Mouse (Mus musculus): ENCODE results near the gene Ryr2. TPM values are rescaled to one million over a fixed set of nuclear protein-coding genes. Genes with fewer than 3 reads are reported as not detected.

Ryr2 gene
- polyA plus RNA-seq, 1 experiment from 2014 or later = 7.1 TPM

DNA sequence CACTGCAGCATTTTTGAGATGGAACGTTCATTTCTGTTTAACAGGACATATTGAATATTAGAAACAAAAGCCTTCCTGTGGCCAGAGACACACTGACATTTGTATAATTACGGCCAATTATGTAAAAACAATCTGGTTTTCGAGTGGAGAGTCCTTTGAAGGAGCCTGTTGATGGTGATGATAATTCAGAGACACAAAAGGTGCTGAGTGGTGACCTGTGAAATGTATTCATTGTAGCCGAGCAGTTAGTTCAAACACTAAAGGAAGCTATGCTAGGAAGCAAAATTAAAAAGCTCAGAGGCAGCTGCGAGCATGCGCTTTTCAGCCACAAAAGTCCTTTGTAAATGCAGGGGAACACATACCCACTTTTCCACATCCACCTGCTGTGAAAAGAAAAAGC is 203.9 kb downstream of the Ryr2 start:
- Histone ChIP-seq H3K4me1 (peaks cover 6% of the 10 kb centered on the region; the same call in 1 of the 2 replicates), H3K27me3 (replicated peaks) (no peaks in the 10 kb centered on the region), H3K4me2 (peak overlapping the region; percentile 26), H3K9me3 (replicated peaks) (no peaks in the 10 kb centered on the region), H3K36me3 (no peaks in the 10 kb centered on the region), H3K4me3 (replicated peaks) (no peak overlapping the region), H3K9ac (replicated peaks) (no peak overlapping the region), H3K27ac (replicated peaks) (no peak overlapping the region)
- WGBS = 27% methylated on average over 6 of the region's 6 CpGs
- no peak for ATAC-seq (ENCODE audit: low FRiP score)

- peaks cover 6% of the 10 kb centered on the region; the same call in 1 of the 2 replicates for H3K4me1 ChIP-seq
- H3K9ac ChIP-seq (replicated peaks) = no peak overlapping the region
- WGBS = 76% methylated on average over 2 of the region's 2 CpGs
- ATAC-seq (ENCODE audit: low FRiP score) = no peak
- H3K27ac ChIP-seq (replicated peaks) = no peak overlapping the region
- no peaks in the 10 kb centered on the region for H3K9me3 ChIP-seq (replicated peaks)
- H3K4me2 ChIP-seq = no peak overlapping the region
- H3K36me3 ChIP-seq = no peaks in the 10 kb centered on the region
- H3K4me3 ChIP-seq (replicated peaks) = no peak overlapping the region
- H3K27me3 ChIP-seq (replicated peaks) = no peaks in the 10 kb centered on the region
Observed at GRCm38 (mm10) chr13:11900631-11901030, 206.1 kb downstream of the Ryr2 start.

- Histone ChIP-seq H3K27ac (replicated peaks) (no peak overlapping the region), H3K36me3 (no peaks in the 10 kb centered on the region), H3K9ac (replicated peaks) (no peak overlapping the region), H3K27me3 (replicated peaks) (no peaks in the 10 kb centered on the region), H3K4me1 (no peaks in the 10 kb centered on the region), H3K4me3 (replicated peaks) (no peak overlapping the region), H3K4me2 (no peak overlapping the region), H3K9me3 (replicated peaks) (no peaks in the 10 kb centered on the region)
- 64% methylated on average over 1 of the region's 1 CpGs for WGBS
- no peak for ATAC-seq (ENCODE audit: low FRiP score)
Observed at GRCm38 (mm10) chr13:11895631-11896030, 211.1 kb downstream of the Ryr2 start.

DNA sequence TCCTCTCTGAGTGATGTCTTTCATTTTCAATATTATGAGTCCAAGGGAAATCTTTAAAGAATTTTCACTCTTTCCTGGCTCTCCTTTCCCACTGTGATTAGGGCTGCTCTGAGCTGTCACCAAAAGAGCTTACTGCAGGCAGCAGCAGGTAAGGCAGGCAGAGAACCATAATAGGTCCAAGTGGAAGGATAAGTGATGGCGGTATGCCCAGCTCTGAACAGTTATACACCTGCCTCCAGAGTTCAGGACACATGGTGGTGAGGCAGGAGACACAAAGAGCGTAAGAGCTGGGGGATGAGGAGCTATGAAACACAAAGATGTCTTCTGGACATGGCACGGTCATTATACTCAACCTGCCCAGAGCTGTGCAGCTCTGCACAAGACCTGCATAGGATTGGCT is 215.0 kb downstream of the Ryr2 start:
- Histone ChIP-seq H3K9ac (replicated peaks) (no peak overlapping the region), H3K27me3 (replicated peaks) (no peaks in the 10 kb centered on the region), H3K4me2 (no peak overlapping the region), H3K27ac (replicated peaks) (no peak overlapping the region), H3K36me3 (no peaks in the 10 kb centered on the region), H3K4me3 (replicated peaks) (no peak overlapping the region), H3K9me3 (replicated peaks) (no peaks in the 10 kb centered on the region), H3K4me1 (no peaks in the 10 kb centered on the region)
- 92% methylated on average over 3 of the region's 3 CpGs for WGBS
- ATAC-seq (ENCODE audit: low FRiP score) = no peak

DNA sequence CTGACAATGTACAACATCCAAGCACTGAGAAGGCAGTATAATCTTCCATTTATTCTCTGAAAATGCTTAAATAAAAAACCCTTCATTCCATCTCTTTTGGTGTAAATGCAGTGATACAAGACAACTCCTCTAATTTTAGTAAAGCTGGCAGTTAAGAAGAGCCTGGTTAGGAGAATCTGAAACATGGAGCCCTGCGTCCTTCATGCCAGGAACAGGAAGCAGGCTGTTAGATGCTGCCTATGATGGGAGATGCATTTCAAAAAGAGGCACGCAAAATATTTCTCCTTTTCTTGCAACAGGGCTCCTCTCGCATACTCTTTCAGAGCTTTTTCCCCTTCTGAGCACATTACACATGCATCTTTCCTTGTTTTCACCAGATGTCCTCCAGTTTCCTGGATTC is 215.6 kb downstream of the Ryr2 start:
- Histone ChIP-seq H3K4me2 (no peak overlapping the region), H3K9me3 (replicated peaks) (no peaks in the 10 kb centered on the region), H3K4me1 (no peaks in the 10 kb centered on the region), H3K27me3 (replicated peaks) (no peaks in the 10 kb centered on the region), H3K27ac (replicated peaks) (no peak overlapping the region), H3K4me3 (replicated peaks) (no peak overlapping the region), H3K9ac (replicated peaks) (no peak overlapping the region), H3K36me3 (no peaks in the 10 kb centered on the region)
- ATAC-seq (ENCODE audit: low FRiP score) = no peak
- whole genome bisulfite sequencing = 88% methylated on average over 3 of the region's 3 CpGs

DNA sequence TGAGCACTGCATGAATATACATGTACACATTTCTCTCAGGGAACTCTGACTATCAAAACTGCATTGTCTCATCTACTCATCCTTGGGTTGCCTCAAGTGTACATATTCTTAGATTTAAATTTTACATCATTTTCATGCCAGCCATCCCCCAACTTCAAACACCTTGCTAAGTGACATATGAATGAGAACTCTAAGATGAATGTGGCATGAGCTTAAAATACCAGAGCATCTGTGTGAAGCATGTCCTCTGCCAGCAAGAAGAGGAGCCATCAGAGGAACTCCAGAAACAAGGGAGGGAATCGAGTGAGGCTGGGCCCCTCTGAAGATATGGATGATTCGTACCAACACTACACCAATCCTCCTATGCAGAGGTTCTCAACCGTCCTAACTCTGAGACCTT is 222.6 kb downstream of the Ryr2 start:
- H3K36me3 ChIP-seq = no peaks in the 10 kb centered on the region
- no peak overlapping the region for H3K27ac ChIP-seq (replicated peaks)
- no peak overlapping the region for H3K4me3 ChIP-seq (replicated peaks)
- H3K4me1 ChIP-seq = 0 out of 2 replicates have a peak, but pooled peaks cover 4% of the 10 kb centered on the region
- ATAC-seq (ENCODE audit: low FRiP score) = no peak
- H3K9me3 ChIP-seq (replicated peaks) = no peaks in the 10 kb centered on the region
- H3K9ac ChIP-seq (replicated peaks) = no peak overlapping the region
- 88% methylated on average over 3 of the region's 3 CpGs for WGBS
- no peak overlapping the region for H3K4me2 ChIP-seq
- no peaks in the 10 kb centered on the region for H3K27me3 ChIP-seq (replicated peaks)

DNA sequence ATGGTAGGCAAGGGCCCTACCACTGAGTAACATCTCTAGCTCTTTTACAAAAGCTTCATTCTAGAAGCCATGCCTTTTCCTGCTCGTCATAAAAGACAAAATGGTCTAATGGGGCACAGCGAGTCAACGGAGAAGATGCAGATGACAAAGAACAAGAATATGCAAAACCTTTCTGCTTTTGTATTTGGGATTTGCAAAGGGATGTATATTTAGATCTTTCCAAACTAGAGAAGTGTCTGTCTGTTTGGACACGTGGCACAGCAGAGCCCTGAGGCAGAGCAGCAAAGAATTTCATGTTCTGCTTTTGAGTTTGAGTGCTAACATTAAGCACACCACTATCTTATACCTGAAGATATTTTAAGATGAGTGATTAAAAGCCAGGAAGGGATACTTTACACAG is 224.4 kb downstream of the Ryr2 start:
- Histone ChIP-seq H3K27ac (replicated peaks) (no peak overlapping the region), H3K9ac (replicated peaks) (no peak overlapping the region), H3K4me3 (replicated peaks) (no peak overlapping the region), H3K4me1 (0 out of 2 replicates have a peak, but pooled peaks cover 6% of the 10 kb centered on the region), H3K9me3 (replicated peaks) (no peaks in the 10 kb centered on the region), H3K36me3 (no peaks in the 10 kb centered on the region), H3K4me2 (no peak overlapping the region), H3K27me3 (replicated peaks) (no peaks in the 10 kb centered on the region)
- ATAC-seq (ENCODE audit: low FRiP score) = no peak
- 90% methylated on average over 4 of the region's 4 CpGs for WGBS

- Histone ChIP-seq H3K36me3 (no peaks in the 10 kb centered on the region), H3K27ac (replicated peaks) (0 out of 2 replicates have a peak overlapping the region, but pooled peaks have one; percentile 11), H3K9me3 (replicated peaks) (no peaks in the 10 kb centered on the region), H3K4me3 (replicated peaks) (no peak overlapping the region), H3K9ac (replicated peaks) (no peak overlapping the region), H3K4me1 (0 out of 2 replicates have a peak, but pooled peaks cover 6% of the 10 kb centered on the region), H3K4me2 (no peak overlapping the region), H3K27me3 (replicated peaks) (no peaks in the 10 kb centered on the region)
- peak; percentile 75 for ATAC-seq (ENCODE audit: low FRiP score)
- WGBS = 37% methylated on average over 10 of the region's 10 CpGs
Observed at GRCm38 (mm10) chr13:11880503-11881227, 226.1 kb downstream of the Ryr2 start.

DNA sequence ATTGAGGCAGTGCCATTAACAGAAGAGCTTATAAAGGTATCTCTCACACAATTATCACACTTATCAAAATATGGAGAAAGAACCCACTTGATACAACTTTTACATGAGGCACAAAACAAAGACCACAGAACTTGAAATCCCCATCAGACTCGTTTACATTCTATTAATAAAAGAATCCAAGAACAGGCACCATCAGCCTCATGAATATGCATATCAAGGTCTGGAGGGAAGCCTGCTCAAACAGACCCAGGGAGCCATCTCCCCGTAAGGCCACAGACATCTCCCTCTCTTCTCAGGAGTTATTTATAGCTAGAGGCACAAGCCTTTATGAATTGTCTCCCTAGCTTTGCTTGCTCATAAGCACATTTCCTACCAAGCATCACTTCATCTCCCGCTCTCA is 227.7 kb downstream of the Ryr2 start:
- WGBS = 42% methylated on average over 3 of the region's 3 CpGs
- ATAC-seq (ENCODE audit: low FRiP score) = no peak

DNA sequence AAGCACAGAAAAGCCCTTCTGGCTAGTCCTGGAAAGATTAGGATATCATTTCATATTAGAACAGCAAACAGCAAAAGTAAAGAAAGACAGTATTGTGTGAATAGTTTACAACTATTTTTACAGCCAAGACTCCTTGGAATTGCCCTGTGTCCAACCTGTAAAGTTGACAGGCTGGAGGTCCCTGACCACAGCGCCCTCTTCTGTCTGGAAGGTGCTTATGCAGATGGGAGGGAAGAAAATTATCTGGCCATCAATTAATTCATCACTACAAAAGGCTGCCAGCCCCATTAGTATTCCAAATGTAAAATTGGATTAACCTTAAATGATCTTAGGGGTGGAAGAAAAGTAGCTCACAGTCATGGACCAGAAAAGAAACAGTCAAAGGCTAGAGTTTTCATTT is 231.9 kb downstream of the Ryr2 start:
- Histone ChIP-seq H3K9ac (replicated peaks) (no peak overlapping the region), H3K9me3 (replicated peaks) (no peaks in the 10 kb centered on the region), H3K27ac (replicated peaks) (no peak overlapping the region), H3K4me1 (0 out of 2 replicates have a peak, but pooled peaks cover 6% of the 10 kb centered on the region), H3K36me3 (no peaks in the 10 kb centered on the region), H3K4me2 (no peak overlapping the region), H3K27me3 (replicated peaks) (no peaks in the 10 kb centered on the region), H3K4me3 (replicated peaks) (no peak overlapping the region)
- ATAC-seq (ENCODE audit: low FRiP score) = no peak
- 0% methylated on average over 1 of the region's 1 CpGs for WGBS

More for the DNA sequence above, 227.7 kb downstream of the Ryr2 start:
- no peak overlapping the region for H3K4me2 ChIP-seq
- H3K9me3 ChIP-seq (replicated peaks) = no peaks in the 10 kb centered on the region
- H3K27ac ChIP-seq (replicated peaks) = no peak overlapping the region
- H3K4me1 ChIP-seq = 0 out of 2 replicates have a peak, but pooled peaks cover 6% of the 10 kb centered on the region
- H3K27me3 ChIP-seq (replicated peaks) = no peaks in the 10 kb centered on the region
- H3K9ac ChIP-seq (replicated peaks) = no peak overlapping the region
- no peaks in the 10 kb centered on the region for H3K36me3 ChIP-seq
- no peak overlapping the region for H3K4me3 ChIP-seq (replicated peaks)

DNA sequence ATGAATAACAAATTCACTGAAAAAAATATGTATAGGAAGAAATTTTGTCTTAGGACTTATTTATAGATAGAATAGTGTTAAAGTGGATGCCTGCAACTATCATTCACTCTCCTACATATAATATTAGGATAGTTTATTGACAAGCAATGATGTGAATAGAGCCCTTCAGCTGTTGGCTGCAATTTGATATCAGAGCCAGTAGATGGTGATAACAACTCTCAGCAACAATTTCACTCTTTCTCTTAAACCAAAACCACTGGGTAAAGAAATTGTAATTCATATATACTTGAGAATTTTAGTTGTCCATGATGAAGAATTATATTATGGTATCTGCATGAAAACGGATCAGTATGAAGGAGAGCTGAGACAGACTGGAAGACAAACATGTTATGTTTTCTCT is 236.8 kb downstream of the Ryr2 start:
- H3K27ac ChIP-seq (replicated peaks) = no peak overlapping the region
- WGBS = 90% methylated on average over 1 of the region's 1 CpGs
- no peak overlapping the region for H3K4me3 ChIP-seq (replicated peaks)

GRCm38 (mm10) chr13:11869486-11869885 is 237.3 kb downstream of the Ryr2 start:
- Histone ChIP-seq H3K27me3 (replicated peaks) (no peaks in the 10 kb centered on the region), H3K9me3 (replicated peaks) (no peaks in the 10 kb centered on the region), H3K4me3 (replicated peaks) (no peak overlapping the region), H3K4me2 (no peak overlapping the region), H3K9ac (replicated peaks) (no peak overlapping the region), H3K36me3 (no peaks in the 10 kb centered on the region), H3K27ac (replicated peaks) (no peak overlapping the region), H3K4me1 (no peaks in the 10 kb centered on the region)
- 79% methylated on average over 2 of the region's 2 CpGs for WGBS
- no peak for ATAC-seq (ENCODE audit: low FRiP score)

More for the DNA sequence above, 236.8 kb downstream of the Ryr2 start:
- Histone ChIP-seq H3K27me3 (replicated peaks) (no peaks in the 10 kb centered on the region), H3K4me1 (no peaks in the 10 kb centered on the region), H3K4me2 (no peak overlapping the region), H3K9me3 (replicated peaks) (no peaks in the 10 kb centered on the region), H3K9ac (replicated peaks) (no peak overlapping the region), H3K36me3 (no peaks in the 10 kb centered on the region)
- no peak for ATAC-seq (ENCODE audit: low FRiP score)
